Comparison of ENCODE assay signal across 26 mouse cellular contexts in the genomic region with DNA sequence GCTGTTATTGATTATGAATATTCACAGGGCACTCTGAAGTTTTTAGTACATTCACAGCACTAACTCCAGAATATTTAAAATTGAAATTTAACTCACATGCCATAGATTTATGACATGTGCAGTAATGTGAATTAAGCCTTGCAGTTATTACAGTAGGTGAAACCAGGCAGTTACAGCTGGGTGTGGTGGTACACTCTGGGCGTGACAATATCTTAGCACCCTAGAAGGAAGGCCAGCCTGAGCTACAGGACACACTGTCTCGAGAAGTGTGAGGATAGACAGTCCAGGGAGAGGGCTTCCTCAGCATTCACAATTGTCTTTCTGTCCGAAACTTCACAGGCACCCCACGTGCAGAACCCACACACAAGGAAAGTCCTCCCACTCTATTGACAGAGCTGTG. TPM values are rescaled to one million over a fixed set of nuclear protein-coding genes. Genes with fewer than 3 reads are reported as not detected.
"Had no signal": no experiment of that assay in that cellular context is flagged by ENCODE, and none has a peak within 500 bp of the region (broad histone marks: within the 10 kb centered on the region; RNA-seq: fewer than 3 reads in every experiment).

No protein-coding gene starts in this region.

- H3K27me3 ChIP-seq: limb, embryonic 12.5 days; liver, embryonic 15.5 days; lung, embryonic 15.5 days; midbrain, embryonic 13.5 days; neural tube, embryonic 13.5 days had no signal

- H3K4me3 ChIP-seq: left cerebral cortex, adult 2 months; limb, embryonic 12.5 days; liver, embryonic 12.5 days; liver, embryonic 15.5 days; lung, embryonic 15.5 days; megakaryocyte, embryonic 14.5 days; midbrain, embryonic 10.5 days; midbrain, embryonic 13.5 days; myocyte; neural tube, embryonic 13.5 days had no signal

- H3K36me3 ChIP-seq: limb, embryonic 12.5 days; liver, embryonic 12.5 days; liver, embryonic 15.5 days; lung, embryonic 15.5 days; midbrain, embryonic 10.5 days; midbrain, embryonic 13.5 days; neural tube, embryonic 13.5 days had no signal

- H3K9ac ChIP-seq: limb, embryonic 12.5 days; liver, embryonic 12.5 days; liver, embryonic 15.5 days; lung, embryonic 15.5 days; midbrain, embryonic 13.5 days; neural tube, embryonic 13.5 days had no signal

- ATAC-seq: liver, embryonic 12.5 days; midbrain, embryonic 13.5 days; midbrain, embryonic 16.5 days had no signal

- H3K4me2 ChIP-seq: limb, embryonic 12.5 days; liver, embryonic 12.5 days; liver, embryonic 15.5 days; lung, embryonic 15.5 days; midbrain, embryonic 13.5 days; neural tube, embryonic 13.5 days had no signal

- H3K4me1 ChIP-seq: limb, embryonic 12.5 days; liver, embryonic 12.5 days; liver, embryonic 15.5 days; lung, embryonic 15.5 days; megakaryocyte, embryonic 14.5 days; midbrain, embryonic 13.5 days; neural tube, embryonic 13.5 days had no signal

- H3K27ac ChIP-seq: left cerebral cortex, adult 2 months; limb, embryonic 12.5 days; liver, embryonic 12.5 days; liver, embryonic 15.5 days; lung, embryonic 15.5 days; midbrain, embryonic 10.5 days; midbrain, embryonic 13.5 days; neural tube, embryonic 13.5 days had no signal

- DNase-seq: kidney, adult 18-20 months; kidney, adult 9 months; kidney, postnatal 14 days; kidney, postnatal 4 days; layer of hippocampus, postnatal 36 days; liver; lung, adult 18-20 months; lung, postnatal 10 days; lung, postnatal 36 days; retina, postnatal 1 day; thymus, adult 2 months; thymus, postnatal 14 days; thymus, postnatal 4 days had no signal

- H3K9me3 ChIP-seq: limb, embryonic 12.5 days; liver, embryonic 12.5 days; liver, embryonic 15.5 days; lung, embryonic 15.5 days; midbrain, embryonic 10.5 days; midbrain, embryonic 13.5 days; neural tube, embryonic 13.5 days had no signal

RNA-seq across cellular contexts. Expression of a gene that starts 22.3 kb away (rescaled TPM):
- total RNA-seq: monocyte, adult 5-6 weeks had no signal

RNA-seq across cellular contexts. Expression of a gene that starts 54.0 kb away (rescaled TPM):
- total RNA-seq: monocyte, adult 5-6 weeks; neutrophil, adult 5-6 weeks had no signal
- polyA plus RNA-seq: liver, embryonic 12.5 days had no signal
